In genomic region chr9:7784615-7785012, GRCm38 (mm10) we compare ENCODE assay signal across 8 mouse cellular contexts. TPM values are rescaled to one million over a fixed set of nuclear protein-coding genes. Genes with fewer than 3 reads are reported as not detected.
DNase-seq lines count a peak whose midpoint lies in the region; ATAC-seq and TF ChIP-seq lines count a peak whose summit lies in the region.

No protein-coding gene starts in this region.

- H3K4me3 ChIP-seq in forebrain, embryonic 11.5 days (ENCODE audit: low read depth, low read length), result no peak overlapping the region
- H3K4me3 ChIP-seq in forebrain, embryonic 10.5 days, result no peak overlapping the region
- H3K4me3 ChIP-seq in lung, embryonic 14.5 days (ENCODE audit: low read depth, low read length), result no peak overlapping the region
- no peak overlapping the region for H3K4me3 ChIP-seq in embryonic facial prominence, embryonic 15.5 days (replicated peaks)

- no peaks in the 10 kb centered on the region; the same call in 1 of the 2 replicates for H3K36me3 ChIP-seq in forebrain, embryonic 11.5 days (ENCODE audit: control insufficient read depth, insufficient read depth, low read length)
- H3K36me3 ChIP-seq in forebrain, embryonic 10.5 days (replicated peaks), result peaks cover 57% of the 10 kb centered on the region
- peaks cover 32% of the 10 kb centered on the region for H3K36me3 ChIP-seq in lung, embryonic 14.5 days (ENCODE audit: insufficient read depth)
- H3K36me3 ChIP-seq in embryonic facial prominence, embryonic 15.5 days, result 0 out of 2 replicates have a peak, but pooled peaks cover 10% of the 10 kb centered on the region

- ATAC-seq in forebrain, embryonic 11.5 days (replicated peaks; ENCODE audit: low FRiP score), result peak; percentile 60; the same call in 1 of the 2 replicates
- no peak for ATAC-seq in lung, embryonic 14.5 days (ENCODE audit: insufficient read depth)
- ATAC-seq in embryonic facial prominence, embryonic 15.5 days (ENCODE audit: insufficient number of reproducible peaks, low FRiP score, low TSS enrichment, low read depth), result peak; percentile 77

- H3K27me3 ChIP-seq in forebrain, embryonic 11.5 days (ENCODE audit: control insufficient read depth, insufficient read depth, low read length), result no peaks in the 10 kb centered on the region
- no peaks in the 10 kb centered on the region for H3K27me3 ChIP-seq in forebrain, embryonic 10.5 days (ENCODE audit: poor library complexity, severe bottlenecking)
- H3K27me3 ChIP-seq in lung, embryonic 14.5 days (ENCODE audit: insufficient read depth, low read length), result no peaks in the 10 kb centered on the region
- no peaks in the 10 kb centered on the region for H3K27me3 ChIP-seq in embryonic facial prominence, embryonic 15.5 days

- H3K4me1 ChIP-seq in forebrain, embryonic 11.5 days (replicated peaks; ENCODE audit: control insufficient read depth, insufficient read depth, low read length), result no peaks in the 10 kb centered on the region; the same call in 1 of the 2 replicates
- peaks cover 11% of the 10 kb centered on the region for H3K4me1 ChIP-seq in forebrain, embryonic 10.5 days
- H3K4me1 ChIP-seq in lung, embryonic 14.5 days (ENCODE audit: insufficient read depth), result no peaks in the 10 kb centered on the region
- peaks cover 8% of the 10 kb centered on the region; the same call in 1 of the 2 replicates for H3K4me1 ChIP-seq in embryonic facial prominence, embryonic 15.5 days

- H3K4me2 ChIP-seq in forebrain, embryonic 11.5 days (ENCODE audit: low read depth, low read length, severe bottlenecking), result no peak overlapping the region
- H3K4me2 ChIP-seq in lung, embryonic 14.5 days, result no peak overlapping the region
- H3K4me2 ChIP-seq in embryonic facial prominence, embryonic 15.5 days (replicated peaks), result no peak overlapping the region

- H3K27ac ChIP-seq in forebrain, embryonic 11.5 days (ENCODE audit: low read depth, low read length), result peak overlapping the region; percentile 25; the same call in 1 of the 2 replicates
- no peak overlapping the region for H3K27ac ChIP-seq in forebrain, embryonic 10.5 days
- H3K27ac ChIP-seq in lung, embryonic 14.5 days (ENCODE audit: low read depth), result peak overlapping the region; percentile 46; the same call in 1 of the 2 replicates
- peak overlapping the region; percentile 73 for H3K27ac ChIP-seq in embryonic facial prominence, embryonic 15.5 days (replicated peaks)

- 37% methylated on average over 1 of the region's 1 CpGs for WGBS in forebrain, embryonic 11.5 days
- WGBS in forebrain, embryonic 10.5 days, result 56% methylated on average over 1 of the region's 1 CpGs
- WGBS in lung, embryonic 14.5 days, result 59% methylated on average over 1 of the region's 1 CpGs
- WGBS in embryonic facial prominence, embryonic 15.5 days, result 9% methylated on average over 1 of the region's 1 CpGs

- no peak for DNase-seq in forebrain, embryonic 11.5 days (ENCODE audit: low spot score)
- no peak for DNase-seq in forebrain, embryonic 10.5 days (ENCODE audit: extremely low spot score, low spot score)
- no peak for DNase-seq in lung, embryonic 14.5 days
- no peak for DNase-seq in lung, postnatal 10 days
- peak; percentile 39 for DNase-seq in mesoderm, embryonic 11.5 days (ENCODE audit: low read depth, low spot score)
- no peak for DNase-seq in right cerebral cortex, postnatal 36 days (ENCODE audit: low spot score in 2 of 2)
- no peak for DNase-seq in B cell, adult 2 months

- no peak overlapping the region for H3K9ac ChIP-seq in forebrain, embryonic 11.5 days (ENCODE audit: low read length)
- no peak overlapping the region for H3K9ac ChIP-seq in lung, embryonic 14.5 days
- no peak overlapping the region for H3K9ac ChIP-seq in embryonic facial prominence, embryonic 15.5 days

- no peaks in the 10 kb centered on the region for H3K9me3 ChIP-seq in forebrain, embryonic 11.5 days (ENCODE audit: control insufficient read depth, low read length)
- H3K9me3 ChIP-seq in forebrain, embryonic 10.5 days, result no peaks in the 10 kb centered on the region
- H3K9me3 ChIP-seq in lung, embryonic 14.5 days (ENCODE audit: low read depth, low read length), result no peaks in the 10 kb centered on the region
- no peaks in the 10 kb centered on the region for H3K9me3 ChIP-seq in embryonic facial prominence, embryonic 15.5 days (replicated peaks)

- no peak for TF ChIP-seq CTCF in lung, embryonic 14.5 days (IDR thresholded peaks at IDR 0.05; ENCODE audit: low read depth)

RNA-seq across cellular contexts. Expression of gene Tmem123, which starts 20.8 kb away (rescaled TPM):
- 120 and 122 TPM in 2 replicates for polyA plus RNA-seq in forebrain, embryonic 11.5 days (2014; fragmentation: Nextera tagmentation; extraction: Ambion mirVana)
- 104 and 115 TPM in 2 replicates for polyA plus RNA-seq in forebrain, embryonic 10.5 days (2016; fragmentation: Nextera tagmentation; extraction: Ambion mirVana)
- polyA plus RNA-seq in lung, embryonic 14.5 days (2014; fragmentation: Nextera tagmentation; extraction: Ambion mirVana), result 145 and 156 TPM in 2 replicates
- 115 and 125 TPM in 2 replicates for polyA plus RNA-seq in embryonic facial prominence, embryonic 15.5 days (2015; fragmentation: Nextera tagmentation; extraction: Ambion mirVana)

RNA-seq across cellular contexts. Expression of gene Birc2, which starts 52.2 kb away (rescaled TPM):
- 45.6 and 47.7 TPM in 2 replicates for polyA plus RNA-seq in forebrain, embryonic 11.5 days (2014; fragmentation: Nextera tagmentation; extraction: Ambion mirVana)
- 34.0 and 37.2 TPM in 2 replicates for polyA plus RNA-seq in forebrain, embryonic 10.5 days (2016; fragmentation: Nextera tagmentation; extraction: Ambion mirVana)
- polyA plus RNA-seq in lung, embryonic 14.5 days (2014; fragmentation: Nextera tagmentation; extraction: Ambion mirVana), result 36.2 and 37.3 TPM in 2 replicates
- 38.4 and 40.2 TPM in 2 replicates for polyA plus RNA-seq in embryonic facial prominence, embryonic 15.5 days (2015; fragmentation: Nextera tagmentation; extraction: Ambion mirVana)
